Mouse (Mus musculus): Measurements from ENCODE around the gene Pex16. TPM values are rescaled to one million over a fixed set of nuclear protein-coding genes. Genes with fewer than 3 reads are reported as not detected.

Pex16 gene
- 18.4 and 20.8 TPM in 2 replicates for polyA plus RNA-seq (2014; fragmentation: Nextera tagmentation; extraction: Ambion mirVana)

- H3K27ac ChIP-seq (ENCODE audit: low read depth, low read length), result peak within 1 kb of the TSS; percentile 89
- H3K9me3 ChIP-seq (ENCODE audit: control insufficient read depth, low read length), result no peaks in the 10 kb centered on the region
- H3K4me1 ChIP-seq (replicated peaks; ENCODE audit: control insufficient read depth, insufficient read depth, low read length), result peaks cover 16% of the 10 kb centered on the region
- no peak for DNase-seq (ENCODE audit: low spot score)
- peak within 1 kb of the TSS; percentile 52 for H3K9ac ChIP-seq (ENCODE audit: low read depth, low read length)
- 5% methylated on average over 16 of the region's 16 CpGs for WGBS
- H3K4me2 ChIP-seq (replicated peaks; ENCODE audit: low read depth, low read length), result peak within 1 kb of the TSS; percentile 65
- peaks cover 11% of the 10 kb centered on the region for H3K27me3 ChIP-seq (ENCODE audit: control insufficient read depth, insufficient read depth, low read length)
- no peaks in the 10 kb centered on the region for H3K36me3 ChIP-seq (ENCODE audit: control insufficient read depth, insufficient read depth, low read length)
- peak; percentile 17; the same call in 1 of the 2 replicates for ATAC-seq (ENCODE audit: low FRiP score)
- peak within 1 kb of the TSS; percentile 70 for H3K4me3 ChIP-seq (ENCODE audit: low read depth, low read length)
These were observed at the start of gene Pex16, which contains the start of gene Large2 for GRCm38 (mm10) chr2:92374514-92374913. Gene Pex16, plus strand, starts transcription at chr2:92374676. Gene Large2, minus strand, starts transcription at chr2:92374869.

GRCm38 (mm10) chr2:92325676-92326075, 48.8 kb upstream of the Pex16 start:
- no peak for ATAC-seq (ENCODE audit: low FRiP score)
- Histone ChIP-seq H3K9ac (ENCODE audit: low read depth, low read length) (no peak overlapping the region), H3K36me3 (ENCODE audit: control insufficient read depth, insufficient read depth, low read length) (peaks cover 6% of the 10 kb centered on the region; the same call in 1 of the 2 replicates), H3K4me2 (replicated peaks; ENCODE audit: low read depth, low read length) (no peak overlapping the region), H3K4me1 (replicated peaks; ENCODE audit: control insufficient read depth, insufficient read depth, low read length) (no peaks in the 10 kb centered on the region), H3K27ac (ENCODE audit: low read depth, low read length) (no peak overlapping the region), H3K9me3 (ENCODE audit: control insufficient read depth, low read length) (no peaks in the 10 kb centered on the region), H3K4me3 (ENCODE audit: low read depth, low read length) (no peak overlapping the region), H3K27me3 (ENCODE audit: control insufficient read depth, insufficient read depth, low read length) (no peaks in the 10 kb centered on the region)
- DNase-seq (ENCODE audit: low spot score), result no peak
- 90% methylated on average over 7 of the region's 7 CpGs for WGBS

GRCm38 (mm10) chr2:92326221-92326620, 48.3 kb upstream of the Pex16 start:
- Histone ChIP-seq H3K9me3 (ENCODE audit: control insufficient read depth, low read length) (no peaks in the 10 kb centered on the region), H3K36me3 (ENCODE audit: control insufficient read depth, insufficient read depth, low read length) (peaks cover 6% of the 10 kb centered on the region; the same call in 1 of the 2 replicates), H3K4me3 (ENCODE audit: low read depth, low read length) (no peak overlapping the region), H3K4me1 (replicated peaks; ENCODE audit: control insufficient read depth, insufficient read depth, low read length) (no peaks in the 10 kb centered on the region), H3K9ac (ENCODE audit: low read depth, low read length) (no peak overlapping the region), H3K4me2 (replicated peaks; ENCODE audit: low read depth, low read length) (no peak overlapping the region), H3K27ac (ENCODE audit: low read depth, low read length) (no peak overlapping the region), H3K27me3 (ENCODE audit: control insufficient read depth, insufficient read depth, low read length) (no peaks in the 10 kb centered on the region)
- ATAC-seq (ENCODE audit: low FRiP score) (no peak), DNase-seq (ENCODE audit: low spot score) (no peak)
- WGBS, result 80% methylated on average over 1 of the region's 1 CpGs

GRCm38 (mm10) chr2:92327601-92328000, 46.9 kb upstream of the Pex16 start:
- ATAC-seq (ENCODE audit: low FRiP score), result no peak
- H3K27ac ChIP-seq (ENCODE audit: low read depth, low read length), result no peak overlapping the region
- no peak overlapping the region for H3K9ac ChIP-seq (ENCODE audit: low read depth, low read length)
- 91% methylated on average over 4 of the region's 4 CpGs for WGBS
- H3K9me3 ChIP-seq (ENCODE audit: control insufficient read depth, low read length), result no peaks in the 10 kb centered on the region
- DNase-seq (ENCODE audit: low spot score), result no peak
- H3K4me1 ChIP-seq (replicated peaks; ENCODE audit: control insufficient read depth, insufficient read depth, low read length), result no peaks in the 10 kb centered on the region
- no peak overlapping the region for H3K4me3 ChIP-seq (ENCODE audit: low read depth, low read length)
- no peak overlapping the region for H3K4me2 ChIP-seq (replicated peaks; ENCODE audit: low read depth, low read length)
- peaks cover 6% of the 10 kb centered on the region; the same call in 1 of the 2 replicates for H3K36me3 ChIP-seq (ENCODE audit: control insufficient read depth, insufficient read depth, low read length)
- H3K27me3 ChIP-seq (ENCODE audit: control insufficient read depth, insufficient read depth, low read length), result no peaks in the 10 kb centered on the region

- Histone ChIP-seq H3K36me3 (ENCODE audit: control insufficient read depth, insufficient read depth, low read length) (peaks cover 6% of the 10 kb centered on the region; the same call in 1 of the 2 replicates), H3K27me3 (ENCODE audit: control insufficient read depth, insufficient read depth, low read length) (no peaks in the 10 kb centered on the region), H3K27ac (ENCODE audit: low read depth, low read length) (no peak overlapping the region), H3K9ac (ENCODE audit: low read depth, low read length) (no peak overlapping the region), H3K9me3 (ENCODE audit: control insufficient read depth, low read length) (no peaks in the 10 kb centered on the region), H3K4me1 (replicated peaks; ENCODE audit: control insufficient read depth, insufficient read depth, low read length) (no peaks in the 10 kb centered on the region), H3K4me3 (ENCODE audit: low read depth, low read length) (no peak overlapping the region), H3K4me2 (replicated peaks; ENCODE audit: low read depth, low read length) (no peak overlapping the region)
- WGBS, result 92% methylated on average over 8 of the region's 8 CpGs
- ATAC-seq (ENCODE audit: low FRiP score) (no peak), DNase-seq (ENCODE audit: low spot score) (no peak)
These were observed 46.3 kb upstream of the Pex16 start for GRCm38 (mm10) chr2:92328206-92328605.

- Histone ChIP-seq H3K9ac (ENCODE audit: low read depth, low read length) (no peak overlapping the region), H3K4me3 (ENCODE audit: low read depth, low read length) (no peak overlapping the region), H3K36me3 (ENCODE audit: control insufficient read depth, insufficient read depth, low read length) (peaks cover 6% of the 10 kb centered on the region; the same call in 1 of the 2 replicates), H3K9me3 (ENCODE audit: control insufficient read depth, low read length) (no peaks in the 10 kb centered on the region), H3K4me1 (replicated peaks; ENCODE audit: control insufficient read depth, insufficient read depth, low read length) (no peaks in the 10 kb centered on the region), H3K4me2 (replicated peaks; ENCODE audit: low read depth, low read length) (no peak overlapping the region), H3K27ac (ENCODE audit: low read depth, low read length) (no peak overlapping the region), H3K27me3 (ENCODE audit: control insufficient read depth, insufficient read depth, low read length) (no peaks in the 10 kb centered on the region)
- ATAC-seq (ENCODE audit: low FRiP score) (no peak), DNase-seq (ENCODE audit: low spot score) (peak; percentile 63)
- 62% methylated on average over 2 of the region's 2 CpGs for WGBS
These were observed 43.6 kb upstream of the Pex16 start for GRCm38 (mm10) chr2:92330840-92331239.

GRCm38 (mm10) chr2:92331410-92331809, 43.1 kb upstream of the Pex16 start:
- 87% methylated on average over 2 of the region's 2 CpGs for WGBS
- Histone ChIP-seq H3K27me3 (ENCODE audit: control insufficient read depth, insufficient read depth, low read length) (no peaks in the 10 kb centered on the region), H3K36me3 (ENCODE audit: control insufficient read depth, insufficient read depth, low read length) (peaks cover 4% of the 10 kb centered on the region; the same call in 1 of the 2 replicates), H3K9me3 (ENCODE audit: control insufficient read depth, low read length) (no peaks in the 10 kb centered on the region), H3K9ac (ENCODE audit: low read depth, low read length) (no peak overlapping the region), H3K27ac (ENCODE audit: low read depth, low read length) (no peak overlapping the region), H3K4me3 (ENCODE audit: low read depth, low read length) (no peak overlapping the region), H3K4me1 (replicated peaks; ENCODE audit: control insufficient read depth, insufficient read depth, low read length) (no peaks in the 10 kb centered on the region), H3K4me2 (replicated peaks; ENCODE audit: low read depth, low read length) (no peak overlapping the region)
- DNase-seq (ENCODE audit: low spot score), result peak; percentile 33
- ATAC-seq (ENCODE audit: low FRiP score), result no peak

- no peaks in the 10 kb centered on the region for H3K4me1 ChIP-seq (replicated peaks; ENCODE audit: control insufficient read depth, insufficient read depth, low read length)
- no peak for ATAC-seq (ENCODE audit: low FRiP score)
- H3K9me3 ChIP-seq (ENCODE audit: control insufficient read depth, low read length), result no peaks in the 10 kb centered on the region
- DNase-seq (ENCODE audit: low spot score), result no peak
- H3K27me3 ChIP-seq (ENCODE audit: control insufficient read depth, insufficient read depth, low read length), result no peaks in the 10 kb centered on the region
- H3K9ac ChIP-seq (ENCODE audit: low read depth, low read length), result no peak overlapping the region
- WGBS, result 92% methylated on average over 2 of the region's 2 CpGs
- no peak overlapping the region for H3K4me3 ChIP-seq (ENCODE audit: low read depth, low read length)
- 0 out of 2 replicates have a peak, but pooled peaks cover 4% of the 10 kb centered on the region for H3K36me3 ChIP-seq (ENCODE audit: control insufficient read depth, insufficient read depth, low read length)
- no peak overlapping the region for H3K4me2 ChIP-seq (replicated peaks; ENCODE audit: low read depth, low read length)
- H3K27ac ChIP-seq (ENCODE audit: low read depth, low read length), result no peak overlapping the region
These were observed 42.6 kb upstream of the Pex16 start for GRCm38 (mm10) chr2:92331871-92332270.

GRCm38 (mm10) chr2:92342418-92342817, 32.1 kb upstream of the Pex16 start:
- ATAC-seq (ENCODE audit: low FRiP score) (no peak), DNase-seq (ENCODE audit: low spot score) (no peak)
- no peaks in the 10 kb centered on the region for H3K27me3 ChIP-seq (ENCODE audit: control insufficient read depth, insufficient read depth, low read length)
- no peak overlapping the region for H3K4me3 ChIP-seq (ENCODE audit: low read depth, low read length)
- no peaks in the 10 kb centered on the region for H3K9me3 ChIP-seq (ENCODE audit: control insufficient read depth, low read length)
- no peaks in the 10 kb centered on the region for H3K4me1 ChIP-seq (replicated peaks; ENCODE audit: control insufficient read depth, insufficient read depth, low read length)
- H3K36me3 ChIP-seq (ENCODE audit: control insufficient read depth, insufficient read depth, low read length), result no peaks in the 10 kb centered on the region
- no peak overlapping the region for H3K9ac ChIP-seq (ENCODE audit: low read depth, low read length)
- H3K4me2 ChIP-seq (replicated peaks; ENCODE audit: low read depth, low read length), result no peak overlapping the region
- H3K27ac ChIP-seq (ENCODE audit: low read depth, low read length), result no peak overlapping the region

All from hindbrain, embryonic 11.5 days (tissue).